Mouse (Mus musculus): ENCODE measurements around the gene Herpud2.

- TF ChIP-seq GATA1 (IDR thresholded peaks at IDR 0.05; ENCODE audit: borderline replicate concordance, low read length): no peak
- TF ChIP-seq FLI1 (IDR thresholded peaks at IDR 0.05; ENCODE audit: low read length): peak; percentile 31; the same call in 1 of the 2 replicates
Observed at GRCm38 (mm10) chr9:25151611-25152241, at the start of gene Herpud2.
